Mouse (Mus musculus) heart, embryonic 16.5 days (tissue): Measurements from ENCODE around the gene Dgkg. TPM values are rescaled to one million over a fixed set of nuclear protein-coding genes. Genes with fewer than 3 reads are reported as not detected.

Experiments
- ATAC-seq: fragments of 200-750 bp; cut with Nextera tagmentation; replicated peaks from 2 replicates; pipeline ENCODE4 v1.8.0; 2017; ENCODE audit warnings: moderate number of reproducible peaks; ENCODE audit not compliant: insufficient read depth, low FRiP score; ENCODE audit errors: extremely low read depth
- H3K27ac ChIP-seq: fragments of 300-500 bp; sonication (generic); 2 replicates; pipeline ENCODE4 v1.5.1; 2014; ENCODE audit warnings: mild to moderate bottlenecking, low read length, control low read depth, moderate library complexity
- H3K27me3 ChIP-seq: fragments of 300-500 bp; sonication (generic); 2 replicates; pipeline ENCODE4 v1.6.1; 2014; ENCODE audit warnings: low read length, mixed read lengths; ENCODE audit not compliant: control insufficient read depth, insufficient read depth
- H3K36me3 ChIP-seq: fragments of 300-500 bp; sonication (generic); 2 replicates; pipeline ENCODE4 v1.6.1; 2014; ENCODE audit not compliant: control insufficient read depth, insufficient read depth
- H3K4me1 ChIP-seq: fragments of 300-500 bp; sonication (generic); 2 replicates; pipeline ENCODE4 v1.6.1; 2014; ENCODE audit warnings: low read length, mixed read lengths; ENCODE audit not compliant: control insufficient read depth, insufficient read depth
- H3K4me2 ChIP-seq: fragments of 300-500 bp; sonication (generic); 2 replicates; pipeline ENCODE4 v1.6.1; 2014; ENCODE audit warnings: low read depth, mild to moderate bottlenecking, control low read depth, low read length
- H3K4me3 ChIP-seq: fragments of 300-500 bp; sonication (generic); 2 replicates; pipeline ENCODE4 v1.5.1; 2014; ENCODE audit warnings: mild to moderate bottlenecking, control low read depth, low read length
- H3K9ac ChIP-seq: fragments of 300-500 bp; sonication (generic); 2 replicates; pipeline ENCODE4 v1.6.1; 2014; ENCODE audit warnings: low read length, control low read depth
- H3K9me3 ChIP-seq: fragments of 300-500 bp; sonication (generic); replicated peaks from 2 replicates; pipeline ENCODE4 v1.6.1; 2016; ENCODE audit warnings: low read length; ENCODE audit not compliant: control insufficient read depth
- WGBS: fragments of 180-500 bp; shearing (Covaris S2); extraction: QIAGEN DNeasy Blood & Tissue Kit; methylation state at CpG from one replicate; pipeline ENCODE4 v1.1.7; 2014; 5-methylcytosine and 5-hydroxymethylcytosine counted together
- polyA plus RNA-seq: library from polyadenylated mRNA; unstranded; fragments of >200 nt; fragmentation: Nextera tagmentation; extraction: Ambion mirVana; gene quantifications from 2 replicates; pipeline ENCODE4 v1.2.1, GENCODE M21; 2015

The Dgkg gene
- polyA plus RNA-seq, 1 experiment from 2014 or later = 1.4 TPM

GRCm38 (mm10) chr16:22469385-22469784, 187.6 kb downstream of the Dgkg start:
- Histone ChIP-seq H3K9ac (no peak overlapping the region), H3K4me1 (peaks cover 10% of the 10 kb centered on the region), H3K9me3 (no peaks in the 10 kb centered on the region), H3K27ac (no peak overlapping the region), H3K27me3 (no peaks in the 10 kb centered on the region), H3K36me3 (no peaks in the 10 kb centered on the region), H3K4me3 (no peak overlapping the region), H3K4me2 (no peak overlapping the region)
- ATAC-seq = no peak; the same call in 1 of the 2 replicates
- 43% methylated on average over 11 of the region's 11 CpGs for WGBS

DNA sequence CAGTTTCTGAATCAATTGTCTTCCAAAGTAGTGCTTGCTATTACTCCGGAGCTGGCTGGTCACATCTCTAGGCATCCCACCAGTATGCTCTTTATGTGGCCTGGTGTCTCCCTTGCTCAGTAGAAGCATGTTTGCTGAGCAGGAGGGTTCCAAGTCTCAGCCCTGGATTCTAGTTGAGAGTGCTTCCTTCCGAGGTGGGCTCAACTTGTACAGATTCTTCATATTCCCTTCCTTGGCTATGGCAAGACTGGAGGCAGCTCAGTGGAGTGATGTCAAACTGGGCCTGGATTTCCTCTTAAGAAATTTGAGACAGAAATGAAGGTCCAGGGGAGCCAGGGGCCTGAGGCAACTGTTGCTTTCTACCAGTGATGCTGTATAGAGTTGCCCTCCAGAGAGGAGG, 189.9 kb downstream of the Dgkg start:
- Histone ChIP-seq H3K36me3 (no peaks in the 10 kb centered on the region), H3K9ac (no peak overlapping the region), H3K9me3 (no peaks in the 10 kb centered on the region), H3K27me3 (no peaks in the 10 kb centered on the region), H3K4me1 (peaks cover 10% of the 10 kb centered on the region), H3K27ac (no peak overlapping the region), H3K4me2 (no peak overlapping the region), H3K4me3 (no peak overlapping the region)
- 93% methylated on average over 2 of the region's 2 CpGs for WGBS
- ATAC-seq = no peak

DNA sequence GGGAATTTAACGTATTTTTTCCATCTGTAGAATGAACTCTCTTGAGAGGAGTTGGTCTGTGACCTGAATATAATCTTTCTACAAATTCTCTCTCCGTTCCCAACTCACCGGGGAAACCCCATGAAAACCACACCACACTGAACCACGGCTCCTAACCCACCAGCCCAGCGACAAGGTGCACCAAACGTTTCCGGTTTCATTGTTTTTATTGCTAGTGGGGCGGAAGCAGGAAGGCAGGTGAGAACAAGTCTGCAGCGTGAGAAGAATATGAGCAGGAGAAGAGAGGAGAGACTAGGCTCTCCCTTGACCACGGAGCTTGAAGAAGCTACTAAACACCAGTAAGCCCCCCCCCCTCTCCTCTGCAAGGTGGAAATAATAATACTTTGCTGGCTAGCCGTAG, 190.6 kb downstream of the Dgkg start:
- Histone ChIP-seq H3K36me3 (no peaks in the 10 kb centered on the region), H3K27ac (no peak overlapping the region), H3K9ac (no peak overlapping the region), H3K4me2 (no peak overlapping the region), H3K4me3 (no peak overlapping the region), H3K9me3 (no peaks in the 10 kb centered on the region), H3K27me3 (no peaks in the 10 kb centered on the region), H3K4me1 (peaks cover 15% of the 10 kb centered on the region)
- no peak for ATAC-seq
- WGBS = 68% methylated on average over 11 of the region's 11 CpGs

DNA sequence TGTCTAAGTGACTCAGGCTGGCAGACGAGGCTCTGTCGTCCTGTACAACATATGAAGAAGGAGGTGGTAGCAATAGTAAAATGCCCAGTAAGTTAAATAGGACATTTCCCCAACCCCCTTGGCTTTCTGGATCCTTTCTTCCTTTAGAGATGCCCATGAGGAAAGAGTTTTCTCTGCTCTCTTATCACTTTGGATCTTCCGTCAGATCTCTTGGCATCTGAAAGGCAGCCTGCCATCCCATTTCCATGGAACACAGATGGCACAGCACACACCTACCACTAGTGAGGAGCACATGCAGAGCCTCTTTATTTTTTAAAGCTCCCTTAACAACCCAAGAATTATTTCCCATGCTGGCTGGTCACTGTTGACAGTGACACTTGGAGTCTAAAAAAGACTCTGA, 194.8 kb downstream of the Dgkg start:
- H3K9me3 ChIP-seq = no peaks in the 10 kb centered on the region
- ATAC-seq = no peak
- H3K27ac ChIP-seq = no peak overlapping the region
- H3K4me3 ChIP-seq = no peak overlapping the region
- H3K27me3 ChIP-seq = no peaks in the 10 kb centered on the region
- no peaks in the 10 kb centered on the region for H3K36me3 ChIP-seq
- no peak overlapping the region for H3K9ac ChIP-seq
- no peak overlapping the region for H3K4me2 ChIP-seq
- 72% methylated on average over 3 of the region's 3 CpGs for WGBS
- peaks cover 6% of the 10 kb centered on the region; the same call in 1 of the 2 replicates for H3K4me1 ChIP-seq

DNA sequence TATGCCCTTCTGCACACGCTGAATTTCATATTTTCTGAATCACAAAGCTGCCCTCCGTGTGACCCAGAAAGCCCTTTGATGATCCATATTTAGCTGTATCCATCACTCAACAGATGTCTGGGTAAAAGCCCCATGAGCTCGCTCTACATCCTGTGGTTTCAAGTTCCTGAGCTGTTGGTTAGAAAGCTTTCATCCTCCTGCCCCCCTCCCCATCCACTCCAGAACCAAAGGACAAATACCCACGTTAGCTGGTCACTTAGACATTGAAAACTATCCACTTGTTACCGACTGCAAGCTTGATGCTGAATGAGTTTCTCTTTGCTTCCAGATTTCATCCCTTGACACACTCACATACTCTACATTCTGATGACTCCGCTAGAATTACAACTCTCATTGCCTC, 195.3 kb downstream of the Dgkg start:
- no peaks in the 10 kb centered on the region for H3K27me3 ChIP-seq
- 42% methylated on average over 6 of the region's 6 CpGs for WGBS
- no peak for ATAC-seq
- H3K4me2 ChIP-seq = no peak overlapping the region
- H3K27ac ChIP-seq = no peak overlapping the region
- no peak overlapping the region for H3K4me3 ChIP-seq
- H3K9ac ChIP-seq = no peak overlapping the region
- peaks cover 6% of the 10 kb centered on the region; the same call in 1 of the 2 replicates for H3K4me1 ChIP-seq
- H3K9me3 ChIP-seq = no peaks in the 10 kb centered on the region
- H3K36me3 ChIP-seq = no peaks in the 10 kb centered on the region

- no peak overlapping the region for H3K9ac ChIP-seq
- ATAC-seq = no peak
- H3K27me3 ChIP-seq = no peaks in the 10 kb centered on the region
- H3K4me2 ChIP-seq = no peak overlapping the region
- no peaks in the 10 kb centered on the region for H3K9me3 ChIP-seq
- H3K4me1 ChIP-seq = peaks cover 6% of the 10 kb centered on the region; the same call in 1 of the 2 replicates
- no peak overlapping the region for H3K27ac ChIP-seq
- H3K36me3 ChIP-seq = no peaks in the 10 kb centered on the region
- no peak overlapping the region for H3K4me3 ChIP-seq
- WGBS = 71% methylated on average over 1 of the region's 1 CpGs
These were observed 196.1 kb downstream of the Dgkg start for GRCm38 (mm10) chr16:22460960-22461359.

DNA sequence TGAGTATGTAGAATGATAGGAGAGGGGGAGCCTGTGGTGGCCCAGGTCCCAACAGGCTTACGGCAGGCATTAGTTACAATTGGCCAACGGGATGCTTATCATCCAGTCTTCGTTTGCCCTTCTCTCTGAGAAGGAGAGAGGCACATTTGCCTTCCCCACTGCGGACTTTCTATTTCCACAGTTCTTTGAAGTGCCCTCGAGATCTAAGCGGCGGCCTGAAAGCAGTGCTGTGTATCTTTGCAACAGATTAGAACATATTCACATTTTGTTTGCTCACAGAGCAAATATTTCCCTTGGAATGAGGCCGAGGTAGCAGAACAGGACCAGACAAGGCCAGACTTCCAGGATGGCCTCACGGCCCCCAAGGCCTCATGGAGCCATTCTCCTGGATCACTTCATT, 204.9 kb downstream of the Dgkg start:
- H3K4me2 ChIP-seq = no peak overlapping the region
- peaks cover 14% of the 10 kb centered on the region for H3K4me1 ChIP-seq
- no peak overlapping the region for H3K27ac ChIP-seq
- no peak overlapping the region for H3K4me3 ChIP-seq
- H3K9me3 ChIP-seq = no peaks in the 10 kb centered on the region
- H3K27me3 ChIP-seq = no peaks in the 10 kb centered on the region
- WGBS = 48% methylated on average over 9 of the region's 9 CpGs
- no peaks in the 10 kb centered on the region for H3K36me3 ChIP-seq
- ATAC-seq = no peak; the same call in 1 of the 2 replicates
- no peak overlapping the region for H3K9ac ChIP-seq

DNA sequence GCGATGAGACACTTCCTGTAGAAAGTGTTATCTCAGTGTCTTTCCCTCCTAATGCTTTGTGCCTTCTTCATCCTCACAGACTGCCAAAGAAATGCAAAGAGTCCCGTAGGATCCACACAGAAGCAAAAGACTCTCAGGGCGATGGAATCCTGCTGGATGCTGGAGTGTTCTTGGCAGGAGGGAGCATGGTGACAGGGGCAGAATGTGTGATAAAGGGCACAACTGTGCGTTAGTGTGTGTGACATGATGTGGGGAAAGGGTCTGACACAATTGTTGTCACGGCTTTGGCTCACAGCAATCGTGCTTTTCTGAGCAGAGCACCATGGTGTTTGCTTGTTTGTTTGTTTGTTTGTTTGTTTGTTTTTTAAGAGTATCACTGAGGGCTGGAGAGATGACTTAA, 208.9 kb downstream of the Dgkg start:
- Histone ChIP-seq H3K4me2 (no peak overlapping the region), H3K4me3 (no peak overlapping the region), H3K4me1 (peaks cover 14% of the 10 kb centered on the region), H3K27me3 (no peaks in the 10 kb centered on the region), H3K9me3 (no peaks in the 10 kb centered on the region), H3K36me3 (no peaks in the 10 kb centered on the region), H3K27ac (peak overlapping the region; percentile 14; the same call in 1 of the 2 replicates), H3K9ac (no peak overlapping the region)
- WGBS = 33% methylated on average over 6 of the region's 6 CpGs
- ATAC-seq = no peak

DNA sequence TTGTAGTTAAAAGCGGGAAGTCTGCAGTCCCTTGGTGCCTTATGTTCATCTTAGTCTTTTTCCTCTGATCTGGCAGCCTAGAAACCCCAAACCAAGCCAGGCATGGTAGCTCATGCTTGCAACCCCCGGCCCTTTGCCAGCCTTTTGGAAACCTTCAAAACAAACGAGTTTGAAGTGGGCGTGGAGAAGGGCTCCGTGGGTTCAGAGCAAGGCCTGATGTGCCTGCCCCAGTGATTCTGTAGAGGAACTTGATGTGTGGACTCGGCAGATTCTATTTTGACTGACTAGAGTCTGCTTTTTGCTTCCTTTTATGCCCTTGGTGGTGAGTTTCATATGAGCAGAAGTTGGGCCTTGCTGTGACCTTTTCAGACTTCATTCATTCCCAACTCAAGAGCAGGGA, 212.2 kb downstream of the Dgkg start:
- 61% methylated on average over 6 of the region's 6 CpGs for WGBS
- Histone ChIP-seq H3K4me3 (no peak overlapping the region), H3K4me2 (no peak overlapping the region), H3K4me1 (peaks cover 25% of the 10 kb centered on the region), H3K9me3 (no peaks in the 10 kb centered on the region), H3K9ac (no peak overlapping the region), H3K36me3 (no peaks in the 10 kb centered on the region), H3K27ac (no peak overlapping the region), H3K27me3 (no peaks in the 10 kb centered on the region)
- ATAC-seq = no peak

- ATAC-seq = no peak
- H3K27ac ChIP-seq = no peak overlapping the region
- no peak overlapping the region for H3K4me2 ChIP-seq
- H3K36me3 ChIP-seq = no peaks in the 10 kb centered on the region
- no peaks in the 10 kb centered on the region for H3K9me3 ChIP-seq
- H3K9ac ChIP-seq = no peak overlapping the region
- peaks cover 18% of the 10 kb centered on the region for H3K4me1 ChIP-seq
- no peaks in the 10 kb centered on the region for H3K27me3 ChIP-seq
- H3K4me3 ChIP-seq = no peak overlapping the region
- WGBS = 63% methylated on average over 7 of the region's 7 CpGs
These were observed 214.8 kb downstream of the Dgkg start for GRCm38 (mm10) chr16:22442202-22442601.
